Comparison of ENCODE assay signal across 12 mouse cellular contexts in genomic region chr9:52368911-52369310, GRCm38 (mm10).
A peak's percentile ranks its signal among the peaks of the same experiment; 100 is the strongest.
DNase-seq lines count a peak whose midpoint lies in the region; ATAC-seq lines count a peak whose summit lies in the region.
"Had no signal": no experiment of that assay in that cellular context is flagged by ENCODE, and none has a peak within 500 bp of the region (broad histone marks: within the 10 kb centered on the region; RNA-seq: fewer than 3 reads in every experiment).

No protein-coding gene starts in this region.

- H3K9ac ChIP-seq in hindbrain, embryonic 12.5 days = no peak overlapping the region
- H3K9ac ChIP-seq in midbrain, embryonic 16.5 days (ENCODE audit: low read depth, low read length) = no peak overlapping the region

- no peaks in the 10 kb centered on the region for H3K27me3 ChIP-seq in hindbrain, embryonic 12.5 days
- H3K27me3 ChIP-seq in midbrain, embryonic 16.5 days (ENCODE audit: control insufficient read depth, insufficient read depth, low read depth, low read length) = no peaks in the 10 kb centered on the region

- 33% methylated on average over 9 of the region's 9 CpGs for WGBS in hindbrain, embryonic 12.5 days
- 15% methylated on average over 9 of the region's 9 CpGs for WGBS in midbrain, embryonic 16.5 days

- H3K4me3 ChIP-seq in hindbrain, embryonic 12.5 days = no peak overlapping the region
- H3K4me3 ChIP-seq in midbrain, embryonic 16.5 days (ENCODE audit: low read depth, low read length) = no peak overlapping the region
- H3K4me3 ChIP-seq: heart, adult 2 months; limb, embryonic 10.5 days had no signal

- no peaks in the 10 kb centered on the region for H3K9me3 ChIP-seq in hindbrain, embryonic 12.5 days (replicated peaks)
- no peaks in the 10 kb centered on the region for H3K9me3 ChIP-seq in midbrain, embryonic 16.5 days (replicated peaks; ENCODE audit: control insufficient read depth, low read length, poor library complexity, severe bottlenecking)
- H3K9me3 ChIP-seq: limb, embryonic 10.5 days had no signal

- no peaks in the 10 kb centered on the region for H3K36me3 ChIP-seq in hindbrain, embryonic 12.5 days
- no peaks in the 10 kb centered on the region for H3K36me3 ChIP-seq in midbrain, embryonic 16.5 days (ENCODE audit: control insufficient read depth, insufficient read depth, low read length)
- H3K36me3 ChIP-seq: limb, embryonic 10.5 days had no signal

- ATAC-seq in frontal cortex, adult (ENCODE audit: low TSS enrichment) = peak; percentile 75; the same call in 1 of the 2 replicates
- ATAC-seq in hindbrain, embryonic 12.5 days (ENCODE audit: low FRiP score) = peak; percentile 68
- peak; percentile 48; the same call in 1 of the 2 replicates for ATAC-seq in midbrain, embryonic 16.5 days

- no peak overlapping the region for H3K4me2 ChIP-seq in hindbrain, embryonic 12.5 days (replicated peaks)
- H3K4me2 ChIP-seq in midbrain, embryonic 16.5 days (ENCODE audit: low read length) = no peak overlapping the region

- no peak for DNase-seq in frontal cortex, postnatal 25 days (ENCODE audit: low spot score in 2 of 2)
- DNase-seq in cerebellum, postnatal 10 days = peak; percentile 36 to 60
- no peak for DNase-seq in kidney, adult 18-20 months
- DNase-seq in left cerebral cortex, postnatal 10 days (ENCODE audit: extremely low spot score in 1 of 2, low spot score in 2 of 2) = no peak
- DNase-seq: adrenal gland, postnatal 10 days; heart, adult 2 months; heart, postnatal 36 days had no signal

- peaks cover 6% of the 10 kb centered on the region for H3K4me1 ChIP-seq in hindbrain, embryonic 12.5 days
- H3K4me1 ChIP-seq in midbrain, embryonic 16.5 days (ENCODE audit: control insufficient read depth, insufficient read depth, low read length) = no peaks in the 10 kb centered on the region; the same call in 1 of the 2 replicates
- H3K4me1 ChIP-seq: limb, embryonic 10.5 days had no signal

- no peak overlapping the region; the same call in 1 of the 2 replicates for H3K27ac ChIP-seq in hindbrain, embryonic 12.5 days
- H3K27ac ChIP-seq in midbrain, embryonic 16.5 days (ENCODE audit: low read length) = no peak overlapping the region
- H3K27ac ChIP-seq: heart, adult 2 months; kidney, postnatal 0 days; limb, embryonic 10.5 days had no signal

- intact Hi-C loops in left cerebral cortex, postnatal 10 days (cut with DNase I) = no loop called here

Comparison
In these comparisons a context has a peak if more than half of its experiments do, and no peak if none do; other contexts are left out.
1. DNase-seq: peak in cerebellum, postnatal 10 days (2 of 2); none in frontal cortex, postnatal 25 days (0 of 2), kidney, adult 18-20 months (single experiment) and left cerebral cortex, postnatal 10 days (0 of 2).
2. Peak in every context shown above with its lines, with median percentiles within 50 percentile points of each other: ATAC-seq.